Mouse (Mus musculus) layer of hippocampus, adult 8-10 months (tissue): ENCODE data around the gene Cacnb4. TPM values are rescaled to one million over a fixed set of nuclear protein-coding genes. Genes with fewer than 3 reads are reported as not detected.

Source experiments
- DNase-seq, 2 experiments: peaks; one replicate each; pipeline ENCODE4 v3.0.0; 2022; ENCODE audit warnings: low spot score in 2 of 2
- total RNA-seq, 4 experiments: library from RNA; stranded (reverse); gene quantifications; 2 replicates each; pipeline ENCODE4 v1.2.4; 2022

Cacnb4 gene
- total RNA-seq, 4 experiments from 2014 or later, result 79.3 to 85.5 (median 80.2) TPM

- no peak for DNase-seq
Observed at GRCm38 (mm10) chr2:52651547-52651946, 25.1 kb downstream of the Cacnb4 start.

- no peak for DNase-seq
Observed at GRCm38 (mm10) chr2:52647255-52647998, 29.2 kb downstream of the Cacnb4 start.

GRCm38 (mm10) chr2:52643657-52644056 lies 33.0 kb downstream of the Cacnb4 start:
- no peak for DNase-seq

- no peak for DNase-seq
Observed at GRCm38 (mm10) chr2:52639530-52639875, 37.1 kb downstream of the Cacnb4 start.

- DNase-seq, result no peak
Observed at GRCm38 (mm10) chr2:52638857-52639529, 37.6 kb downstream of the Cacnb4 start.

DNA sequence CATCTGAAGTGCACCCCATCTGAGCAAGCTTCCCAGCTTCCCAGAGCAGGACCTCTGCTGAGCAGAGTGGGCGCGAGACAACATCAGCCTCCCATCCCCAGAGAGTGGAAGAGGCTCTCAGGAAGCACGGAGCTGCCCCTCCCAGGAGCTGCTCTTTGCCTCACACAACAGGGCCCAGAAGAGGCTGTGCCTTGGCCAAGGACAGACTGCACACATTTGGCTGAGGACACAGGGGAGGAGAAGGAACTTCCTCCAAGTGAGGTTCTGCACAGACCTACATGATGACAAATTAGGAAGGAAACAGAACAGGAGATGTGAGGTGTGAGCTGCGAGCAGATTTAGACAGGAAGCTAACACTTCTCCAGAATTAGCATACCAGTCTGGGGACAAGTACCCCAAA lies 38.4 kb downstream of the Cacnb4 start:
- DNase-seq, result no peak

GRCm38 (mm10) chr2:52636051-52636450 lies 40.6 kb downstream of the Cacnb4 start:
- DNase-seq, result no peak

DNA sequence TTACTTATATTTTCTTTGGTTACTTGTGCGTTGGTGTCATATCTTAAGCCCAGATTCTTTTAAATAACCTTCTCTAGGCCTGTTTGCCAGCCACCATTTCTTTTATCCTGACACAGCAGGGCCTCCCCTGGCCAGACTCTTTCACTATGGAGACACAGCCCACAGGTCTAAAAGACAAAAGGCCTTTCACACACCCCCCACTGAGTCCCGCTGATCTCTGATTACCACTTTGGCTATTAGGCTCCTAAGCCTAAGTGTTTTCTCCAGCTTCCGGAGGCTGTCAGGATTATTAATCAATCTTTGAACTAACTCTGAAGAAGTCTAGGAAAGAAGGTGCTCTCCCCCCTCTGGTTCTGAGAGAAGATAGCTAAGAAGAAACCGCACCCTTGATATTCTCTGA lies 41.3 kb downstream of the Cacnb4 start:
- DNase-seq, result no peak

DNA sequence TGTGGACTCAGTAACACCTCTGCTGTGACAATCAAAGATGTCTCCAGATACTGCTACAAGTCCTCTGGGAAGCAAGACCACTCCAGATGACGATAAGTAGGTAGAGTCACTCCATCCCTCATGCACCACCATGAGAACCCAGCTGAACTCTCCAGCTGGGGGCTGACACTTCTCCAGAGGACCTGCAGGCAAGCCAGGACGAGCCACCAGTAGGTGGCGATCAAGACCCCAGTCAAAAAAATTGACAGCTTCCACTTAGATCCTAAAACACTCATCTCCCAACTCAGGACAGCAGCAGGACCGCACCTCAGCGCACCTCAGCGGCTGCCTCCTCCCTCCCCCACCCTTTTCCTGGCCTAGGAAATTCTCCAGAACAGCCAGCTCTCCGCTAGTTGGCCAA lies 43.8 kb downstream of the Cacnb4 start:
- DNase-seq, result peak; percentile 44 to 74

- DNase-seq, result no peak
Observed at GRCm38 (mm10) chr2:52628186-52628585, 48.4 kb downstream of the Cacnb4 start.

DNA sequence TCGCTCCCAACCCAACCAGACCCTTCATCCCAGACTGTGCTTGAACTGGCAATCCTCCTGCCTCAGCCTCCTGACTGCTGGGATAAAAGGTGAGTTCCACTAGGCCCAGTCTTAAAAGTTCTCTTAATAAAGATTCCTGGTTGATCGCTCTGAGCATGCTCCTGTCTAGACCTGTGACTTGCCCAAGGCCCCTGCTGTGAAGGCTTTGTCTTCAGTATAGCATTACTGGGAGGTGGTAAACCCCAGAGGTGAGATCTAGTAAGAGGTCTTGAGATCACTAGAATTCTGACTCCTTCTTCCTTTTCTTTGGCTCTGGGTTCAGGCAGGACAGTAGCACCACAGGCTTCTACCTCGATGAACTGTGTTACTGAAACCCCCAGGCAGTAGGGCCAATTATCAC lies 50.4 kb downstream of the Cacnb4 start:
- no peak for DNase-seq

DNA sequence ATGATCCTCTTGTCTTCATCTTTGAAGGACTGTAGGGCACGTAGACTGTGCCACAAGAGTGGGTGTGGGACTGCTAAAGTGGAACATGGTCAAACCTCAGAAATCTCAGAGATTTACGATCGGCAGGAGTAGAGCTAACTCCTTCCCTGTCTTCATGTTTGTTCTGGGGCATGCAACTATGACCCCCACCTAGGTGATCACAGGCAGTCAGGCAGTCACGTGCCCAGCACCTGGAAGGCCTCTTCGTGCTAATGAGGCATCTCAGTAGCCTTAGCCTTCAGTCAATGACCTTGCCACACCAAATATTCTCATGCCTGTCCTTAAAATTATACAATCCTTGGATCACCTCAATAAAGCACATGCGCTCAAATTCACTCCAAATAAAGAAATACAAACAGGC lies 50.9 kb downstream of the Cacnb4 start:
- DNase-seq, result no peak

DNA sequence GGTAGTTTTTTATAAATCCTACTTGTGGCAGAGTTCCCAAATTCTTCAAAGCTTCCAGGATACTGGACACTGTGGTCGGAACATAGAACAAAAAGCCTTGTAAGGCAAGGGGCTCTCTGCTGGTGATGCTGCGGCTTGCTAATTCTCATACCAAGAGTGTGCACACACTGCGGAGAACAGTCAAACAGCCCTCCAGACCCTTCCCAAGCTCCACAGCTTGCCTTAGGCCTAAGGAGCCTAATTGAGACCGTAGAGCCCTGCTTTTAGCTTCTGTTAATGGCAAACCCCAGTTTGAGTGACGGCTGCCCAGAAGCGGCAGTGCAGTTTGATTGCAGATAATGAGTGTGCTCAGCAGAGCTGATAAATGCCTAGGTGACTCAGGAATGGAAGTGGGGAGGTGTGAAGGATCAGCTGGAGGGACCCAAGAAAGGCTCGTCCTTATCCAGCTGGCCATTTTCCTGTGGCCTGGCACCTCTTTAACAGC lies 52.7 kb downstream of the Cacnb4 start:
- DNase-seq, result no peak

DNA sequence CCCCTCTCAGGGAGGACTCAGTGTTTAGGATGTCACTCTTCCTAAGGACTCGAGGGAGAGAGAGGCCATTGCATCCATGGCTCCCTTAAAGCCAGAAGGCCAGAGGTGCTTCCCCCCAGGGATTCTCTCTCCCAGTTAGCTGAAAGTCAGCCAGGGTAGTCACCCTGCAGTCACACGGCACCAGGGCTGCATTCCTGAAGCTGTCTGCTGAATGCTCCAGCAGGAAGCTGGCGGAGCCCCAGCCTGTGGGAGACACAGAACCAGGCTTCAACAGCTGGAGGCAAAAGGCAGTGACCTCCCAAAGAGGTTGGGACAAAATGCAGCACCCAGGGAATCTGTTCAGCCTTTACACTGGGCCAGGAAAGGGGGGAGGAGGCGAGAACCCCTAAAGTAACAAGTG lies 53.2 kb downstream of the Cacnb4 start:
- DNase-seq, result no peak

DNA sequence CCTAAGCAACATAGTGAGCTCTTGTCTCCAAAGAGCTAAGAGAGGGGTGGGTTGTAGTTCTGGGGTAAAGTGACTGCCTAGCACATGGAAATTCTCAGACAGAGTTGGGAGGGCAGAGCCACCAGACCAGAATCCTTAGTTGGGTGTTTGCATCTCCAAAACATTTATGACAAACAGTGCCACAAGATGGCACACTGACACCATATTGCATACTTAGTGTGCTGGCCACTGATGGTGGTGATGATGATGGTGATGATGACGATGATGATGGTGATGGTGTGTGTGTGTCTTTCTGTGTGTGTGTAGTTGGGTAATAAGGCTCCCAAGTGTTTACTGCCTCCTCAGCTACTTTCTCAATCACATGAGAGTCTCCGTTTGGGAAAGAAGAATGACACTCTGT lies 54.0 kb downstream of the Cacnb4 start:
- DNase-seq, result no peak

DNA sequence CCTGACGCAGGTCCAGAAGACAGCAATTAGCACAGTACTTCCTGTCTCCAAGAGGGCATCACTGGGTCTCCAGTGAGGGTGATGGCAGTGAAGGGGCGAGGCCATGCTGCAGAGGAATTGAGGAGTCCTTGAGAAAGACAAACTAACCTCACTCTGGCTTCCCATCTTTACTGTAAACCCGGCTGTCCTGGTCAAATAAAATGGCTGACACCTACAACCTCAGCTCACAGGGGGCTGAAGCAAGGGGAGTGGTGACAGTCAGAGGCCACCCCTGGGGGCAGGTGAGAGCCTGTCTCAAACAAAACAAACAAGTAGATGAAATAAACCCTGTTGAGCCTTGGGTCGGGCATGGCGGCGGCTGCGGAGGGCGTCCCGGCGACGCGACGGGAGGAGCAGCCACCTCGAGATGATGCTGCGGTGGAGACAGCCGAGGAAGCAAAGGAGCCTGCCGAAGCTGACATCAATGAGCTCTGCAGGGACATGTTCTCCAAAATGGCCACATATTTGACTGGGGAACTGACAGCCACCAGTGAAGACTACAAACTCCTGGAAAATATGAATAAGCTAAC lies 57.1 kb downstream of the Cacnb4 start:
- DNase-seq, result no peak

GRCm38 (mm10) chr2:52618804-52619203 lies 57.8 kb downstream of the Cacnb4 start:
- no peak for DNase-seq

GRCm38 (mm10) chr2:52615429-52615828 lies 61.2 kb downstream of the Cacnb4 start:
- DNase-seq, result no peak

- no peak for DNase-seq
Observed at GRCm38 (mm10) chr2:52613888-52614287, 62.7 kb downstream of the Cacnb4 start.

DNA sequence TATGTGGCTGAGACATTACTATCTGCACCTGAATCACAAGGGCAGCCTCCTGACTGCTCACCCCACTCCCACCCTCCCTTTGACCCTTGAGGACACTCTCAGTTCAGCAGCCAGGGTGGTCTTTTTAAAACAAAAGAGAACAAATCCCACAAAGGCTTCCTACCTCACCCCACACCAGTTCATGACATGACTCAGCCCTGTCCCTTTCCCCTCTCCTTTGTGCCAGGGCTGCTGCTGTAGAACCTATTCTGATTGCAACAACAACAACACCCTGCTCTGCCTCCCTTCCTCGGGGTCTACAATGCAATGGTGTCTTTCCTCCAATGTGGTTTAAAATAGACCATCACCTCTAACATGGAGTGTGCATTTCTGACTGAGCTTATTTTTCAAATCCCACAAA lies 67.1 kb downstream of the Cacnb4 start:
- DNase-seq, result no peak

GRCm38 (mm10) chr2:52607857-52608485 lies 68.7 kb downstream of the Cacnb4 start:
- DNase-seq, result no peak

DNA sequence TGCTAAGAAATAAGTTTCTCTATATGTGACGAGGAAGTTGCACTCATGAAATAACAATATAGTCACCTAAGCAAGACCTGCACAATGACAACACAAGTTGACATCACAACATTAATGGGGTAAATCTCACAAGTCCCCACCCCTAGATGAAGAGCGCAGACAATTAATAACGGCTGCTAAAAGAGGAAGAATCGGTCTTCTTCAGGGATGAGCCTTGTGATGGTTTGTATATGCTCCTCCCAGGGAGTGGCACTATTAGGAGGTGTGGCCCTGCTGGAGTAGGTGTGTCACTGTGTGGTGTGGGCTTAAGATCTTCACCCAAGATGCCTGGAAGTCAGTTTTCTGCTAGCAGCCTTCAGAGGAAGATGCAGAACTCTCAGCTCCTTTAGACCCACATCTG lies 70.3 kb downstream of the Cacnb4 start:
- DNase-seq, result no peak
